26 mouse cellular contexts compared by ENCODE assay signal in the genomic region with DNA sequence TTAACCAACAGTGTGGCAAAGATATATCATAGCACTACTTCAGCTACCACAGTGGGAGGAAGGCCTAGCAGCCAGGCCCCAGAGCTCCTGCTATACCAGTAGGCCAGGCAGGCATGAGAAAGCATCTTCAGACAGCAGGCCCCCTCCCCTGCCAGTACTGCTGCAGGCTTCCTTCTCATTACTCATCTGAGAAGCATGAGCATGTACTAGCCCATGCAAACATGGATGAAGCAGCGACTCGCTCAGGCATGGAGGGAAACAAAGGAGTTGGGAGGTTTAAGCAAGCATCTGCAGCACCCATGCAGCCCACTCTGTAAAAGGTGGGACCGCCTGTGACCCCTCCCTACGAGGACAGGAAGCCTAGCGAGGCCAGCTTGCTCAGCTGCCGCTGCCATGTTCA. TPM values are rescaled to one million over a fixed set of nuclear protein-coding genes. Genes with fewer than 3 reads are reported as not detected.
"Had no signal": no experiment of that assay in that cellular context is flagged by ENCODE, and none has a peak within 500 bp of the region (broad histone marks: within the 10 kb centered on the region; RNA-seq: fewer than 3 reads in every experiment).

No protein-coding gene starts in this region.

- H3K9me3 ChIP-seq: kidney, embryonic 15.5 days; limb, embryonic 12.5 days; limb, embryonic 15.5 days; liver, embryonic 15.5 days; lung, embryonic 15.5 days; midbrain, embryonic 12.5 days; midbrain, embryonic 15.5 days; neural tube, embryonic 13.5 days; stomach, embryonic 15.5 days had no signal

- H3K27ac ChIP-seq: kidney, embryonic 15.5 days; limb, embryonic 12.5 days; limb, embryonic 15.5 days; liver, embryonic 15.5 days; lung, embryonic 15.5 days; midbrain, embryonic 12.5 days; midbrain, embryonic 15.5 days; neural tube, embryonic 13.5 days; stomach, embryonic 15.5 days had no signal

- H3K27me3 ChIP-seq: kidney, embryonic 15.5 days; limb, embryonic 12.5 days; limb, embryonic 15.5 days; liver, embryonic 15.5 days; lung, embryonic 15.5 days; midbrain, embryonic 12.5 days; midbrain, embryonic 15.5 days; neural tube, embryonic 13.5 days; stomach, embryonic 15.5 days had no signal

- DNase-seq: kidney, adult 8-10 months; kidney, postnatal 14 days; kidney, postnatal 4 days; left cerebral cortex, postnatal 4 days; lung, adult 18-20 months; lung, postnatal 10 days; lung, postnatal 4 days; retina, postnatal 1 day; right cerebral cortex, postnatal 25 days; spleen, adult 18-20 months; thymus, adult 2 months; thymus, postnatal 14 days; thymus, postnatal 4 days had no signal

- ATAC-seq: midbrain, embryonic 15.5 days had no signal

- H3K9ac ChIP-seq: kidney, embryonic 15.5 days; limb, embryonic 12.5 days; limb, embryonic 15.5 days; liver, embryonic 15.5 days; lung, embryonic 15.5 days; midbrain, embryonic 12.5 days; midbrain, embryonic 15.5 days; neural tube, embryonic 13.5 days; stomach, embryonic 15.5 days had no signal

- H3K4me2 ChIP-seq: kidney, embryonic 15.5 days; limb, embryonic 12.5 days; limb, embryonic 15.5 days; liver, embryonic 11.5 days; liver, embryonic 15.5 days; lung, embryonic 15.5 days; midbrain, embryonic 12.5 days; midbrain, embryonic 15.5 days; neural tube, embryonic 13.5 days; stomach, embryonic 15.5 days had no signal

- H3K4me1 ChIP-seq: limb, embryonic 12.5 days; midbrain, embryonic 12.5 days had no signal

- H3K4me3 ChIP-seq: kidney, embryonic 15.5 days; limb, embryonic 12.5 days; limb, embryonic 15.5 days; liver, embryonic 15.5 days; lung, embryonic 15.5 days; midbrain, embryonic 12.5 days; midbrain, embryonic 15.5 days; myocyte; neural tube, embryonic 13.5 days; stomach, embryonic 15.5 days had no signal

RNA-seq across cellular contexts. Expression of gene Tas1r1, which starts 19.3 kb away (rescaled TPM):
- total RNA-seq: monocyte, adult 5-6 weeks; neutrophil, adult 5-6 weeks had no signal
